Mouse (Mus musculus): ENCODE measurements around the gene Mrpl30.

DNA sequence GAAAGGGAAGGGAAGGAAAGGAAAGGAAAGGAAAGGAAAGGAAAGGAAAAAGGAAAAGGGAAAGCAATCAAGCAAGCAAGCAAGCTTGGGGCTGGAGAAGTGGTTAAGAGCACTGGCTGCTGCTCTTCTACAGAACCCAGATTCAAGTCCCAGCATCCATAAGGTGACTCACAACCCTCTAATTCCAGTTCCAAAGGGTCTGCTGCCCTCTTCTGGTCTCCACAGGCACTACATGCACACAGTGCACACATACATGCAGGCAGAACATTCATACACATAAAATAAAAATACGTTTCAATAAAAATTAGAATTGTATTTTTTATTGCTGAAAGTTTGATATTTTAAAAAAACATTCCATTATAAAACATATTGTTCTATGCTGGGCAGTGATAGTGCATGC lies 23.2 kb upstream of the Mrpl30 start:
- TF ChIP-seq TAL1 (IDR thresholded peaks at IDR 0.05; ENCODE audit: low read length): no peak
- TF ChIP-seq GATA1 (IDR thresholded peaks at IDR 0.05; ENCODE audit: low read length): no peak
